Mouse (Mus musculus): ENCODE results near the gene Fhit. TPM values are rescaled to one million over a fixed set of nuclear protein-coding genes. Genes with fewer than 3 reads are reported as not detected.

Fhit gene
- polyA plus RNA-seq, 1 experiment = 6.0 TPM

- no peak for DNase-seq (ENCODE audit: low read depth, low spot score)
- 88% methylated on average over 2 of the region's 2 CpGs for WGBS
Measured at GRCm38 (mm10) chr14:10221847-10222246, 940.0 kb downstream of the Fhit start.

- no peak for DNase-seq (ENCODE audit: low read depth, low spot score)
- 42% methylated on average over 4 of the region's 4 CpGs for WGBS
Measured at GRCm38 (mm10) chr14:10213216-10213615, 948.6 kb downstream of the Fhit start.

GRCm38 (mm10) chr14:10211184-10211583, 950.7 kb downstream of the Fhit start:
- WGBS = 63% methylated on average over 5 of the region's 5 CpGs

GRCm38 (mm10) chr14:10209007-10209406, 952.8 kb downstream of the Fhit start:
- no peak for DNase-seq (ENCODE audit: low read depth, low spot score)

More at GRCm38 (mm10) chr14:10211184-10211583, 950.7 kb downstream of the Fhit start:
- no peak for DNase-seq (ENCODE audit: low read depth, low spot score)

GRCm38 (mm10) chr14:10205699-10206098, 956.1 kb downstream of the Fhit start:
- DNase-seq (ENCODE audit: low read depth, low spot score) = no peak
- WGBS = 88% methylated on average over 5 of the region's 5 CpGs

More at GRCm38 (mm10) chr14:10209007-10209406, 952.8 kb downstream of the Fhit start:
- 81% methylated on average over 3 of the region's 3 CpGs for WGBS

- DNase-seq (ENCODE audit: low read depth, low spot score) = no peak
- 28% methylated on average over 4 of the region's 4 CpGs for WGBS
Measured at GRCm38 (mm10) chr14:10205290-10205689, 956.5 kb downstream of the Fhit start.

GRCm38 (mm10) chr14:10194130-10194529, 967.7 kb downstream of the Fhit start:
- 62% methylated on average over 5 of the region's 5 CpGs for WGBS
- no peak for DNase-seq (ENCODE audit: low read depth, low spot score)

GRCm38 (mm10) chr14:10171761-10172160, 990.1 kb downstream of the Fhit start:
- WGBS = 86% methylated on average over 2 of the region's 2 CpGs
- DNase-seq (ENCODE audit: low read depth, low spot score) = no peak

- no peak for DNase-seq (ENCODE audit: low read depth, low spot score)
- 67% methylated on average over 6 of the region's 6 CpGs for WGBS
Measured at GRCm38 (mm10) chr14:10166641-10167429, 995.0 kb downstream of the Fhit start.

GRCm38 (mm10) chr14:10149872-10150271, 1012.0 kb downstream of the Fhit start:
- no peak for DNase-seq (ENCODE audit: low read depth, low spot score)
- 63% methylated on average over 5 of the region's 5 CpGs for WGBS

- DNase-seq (ENCODE audit: low read depth, low spot score) = no peak
Measured at GRCm38 (mm10) chr14:10139311-10139710, 1022.5 kb downstream of the Fhit start.

GRCm38 (mm10) chr14:10133873-10134272, 1028.0 kb downstream of the Fhit start:
- 67% methylated on average over 10 of the region's 10 CpGs for WGBS
- no peak for DNase-seq (ENCODE audit: low read depth, low spot score)

- 93% methylated on average over 4 of the region's 4 CpGs for WGBS
- DNase-seq (ENCODE audit: low read depth, low spot score) = no peak
Measured at GRCm38 (mm10) chr14:10129675-10130074, 1032.2 kb downstream of the Fhit start.

- DNase-seq (ENCODE audit: low read depth, low spot score) = no peak
- WGBS = 45% methylated on average over 7 of the region's 7 CpGs
Measured at GRCm38 (mm10) chr14:10129088-10129487, 1032.7 kb downstream of the Fhit start.

GRCm38 (mm10) chr14:10126536-10126935, 1035.3 kb downstream of the Fhit start:
- no peak for DNase-seq (ENCODE audit: low read depth, low spot score)

- WGBS = 79% methylated on average over 4 of the region's 4 CpGs
- no peak for DNase-seq (ENCODE audit: low read depth, low spot score)
Measured at GRCm38 (mm10) chr14:10122176-10122575, 1039.7 kb downstream of the Fhit start.

GRCm38 (mm10) chr14:10096236-10096635, 1065.6 kb downstream of the Fhit start:
- WGBS = 86% methylated on average over 2 of the region's 2 CpGs
- DNase-seq (ENCODE audit: low read depth, low spot score) = no peak

- DNase-seq (ENCODE audit: low read depth, low spot score) = no peak
- WGBS = 81% methylated on average over 3 of the region's 3 CpGs
Measured at GRCm38 (mm10) chr14:10079062-10079461, 1082.8 kb downstream of the Fhit start.

GRCm38 (mm10) chr14:10049947-10050346, 1111.9 kb downstream of the Fhit start:
- WGBS = 82% methylated on average over 3 of the region's 3 CpGs
- no peak for DNase-seq (ENCODE audit: low read depth, low spot score)

- WGBS = 81% methylated on average over 2 of the region's 2 CpGs
Measured at GRCm38 (mm10) chr14:10047123-10047783, 1114.6 kb downstream of the Fhit start.

More at GRCm38 (mm10) chr14:10047123-10047783, 1114.6 kb downstream of the Fhit start:
- no peak for DNase-seq (ENCODE audit: low read depth, low spot score)

All from large intestine, adult 2 months (tissue).